Mouse (Mus musculus) inflammation-experienced regulatory T-cells, adult 6 months (primary cell): Measurements from ENCODE around the gene Bcl2l14. TPM values are rescaled to one million over a fixed set of nuclear protein-coding genes. Genes with fewer than 3 reads are reported as not detected.

Source experiments
- ATAC-seq: one replicate; pipeline ENCODE4 v1.8.0; 2017
- polyA plus RNA-seq, 3 experiments: library from polyadenylated mRNA; unstranded; fragments of 100-300 nt; shearing (Covaris generic); gene quantifications; one replicate each; pipeline ENCODE4 v1.2.1; 2017

Gene Bcl2l14
- polyA plus RNA-seq, result 1 to 10 TPM in 2 of 3 experiments, under 1 TPM in 1; 0.79 to 2.6 (median 1.1) TPM

DNA sequence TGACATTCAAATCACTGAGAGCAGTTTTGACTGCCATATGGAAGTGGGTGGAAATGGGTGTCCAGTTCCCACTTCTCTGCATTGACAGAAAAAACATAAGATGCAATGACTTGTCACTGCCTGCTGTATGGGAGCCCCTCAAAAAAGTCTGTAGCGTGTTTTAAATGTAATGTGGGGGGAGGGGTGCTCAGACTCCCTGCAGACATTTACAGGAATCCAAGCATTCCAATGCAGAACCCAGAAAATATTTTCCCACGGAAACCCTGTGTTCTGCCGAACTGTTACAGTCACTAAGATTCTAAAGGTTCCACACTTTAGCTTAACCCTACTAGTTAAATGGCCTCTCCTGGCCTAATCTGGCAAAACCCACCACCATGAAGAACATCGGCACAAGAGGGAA, at the start of gene Bcl2l14:
Gene Bcl2l14 (plus strand): TSS at position 301 of the 400 bp plus-strand sequence.
- ATAC-seq, result no peak

DNA sequence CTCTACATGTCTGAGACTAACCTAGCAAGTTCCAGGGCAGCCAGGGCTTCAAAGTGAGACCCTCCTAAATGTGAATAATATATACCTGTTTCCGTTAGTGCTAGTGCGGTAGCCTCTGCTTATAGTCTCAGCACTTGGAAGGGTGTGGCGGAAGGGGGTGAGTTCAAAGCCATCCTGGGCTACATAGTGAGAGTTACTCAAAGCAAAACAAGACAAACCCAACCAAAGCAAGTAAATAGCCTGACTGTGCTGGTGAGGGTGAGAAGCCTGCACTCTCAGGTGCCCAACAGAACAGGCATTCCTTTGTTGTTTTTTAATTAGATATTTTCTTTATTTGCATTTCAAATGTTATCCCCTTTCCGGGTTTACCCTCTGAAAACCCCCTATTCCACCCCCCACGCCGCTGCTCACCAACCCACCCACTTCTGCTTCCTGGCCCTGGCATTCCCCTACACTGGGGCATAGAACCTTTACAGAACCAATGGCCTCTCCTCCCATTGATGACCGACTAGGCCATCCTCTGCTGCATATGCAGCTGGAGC, 47.5 kb upstream of the Bcl2l14 start:
- peak; percentile 61 for ATAC-seq

DNA sequence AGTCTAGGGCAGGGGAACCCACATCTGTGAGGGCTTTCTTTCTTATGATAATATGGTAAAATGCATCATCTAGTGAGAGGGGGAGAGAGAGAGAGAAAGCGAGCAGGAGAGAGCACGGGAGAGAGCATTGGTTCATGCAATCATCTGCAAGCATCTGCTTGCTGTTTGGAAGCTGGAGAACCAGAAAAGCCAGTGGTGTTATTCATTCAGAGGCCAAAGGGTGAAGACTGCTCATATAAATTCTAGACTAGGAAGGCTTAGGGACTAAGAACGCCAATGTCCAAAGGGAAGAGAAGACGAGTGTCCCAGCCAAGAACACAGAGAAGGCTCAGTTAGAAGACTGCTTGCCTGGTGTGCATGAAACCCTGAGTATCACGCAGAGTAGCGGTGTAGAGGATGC, 43.2 kb upstream of the Bcl2l14 start:
- no peak for ATAC-seq

DNA sequence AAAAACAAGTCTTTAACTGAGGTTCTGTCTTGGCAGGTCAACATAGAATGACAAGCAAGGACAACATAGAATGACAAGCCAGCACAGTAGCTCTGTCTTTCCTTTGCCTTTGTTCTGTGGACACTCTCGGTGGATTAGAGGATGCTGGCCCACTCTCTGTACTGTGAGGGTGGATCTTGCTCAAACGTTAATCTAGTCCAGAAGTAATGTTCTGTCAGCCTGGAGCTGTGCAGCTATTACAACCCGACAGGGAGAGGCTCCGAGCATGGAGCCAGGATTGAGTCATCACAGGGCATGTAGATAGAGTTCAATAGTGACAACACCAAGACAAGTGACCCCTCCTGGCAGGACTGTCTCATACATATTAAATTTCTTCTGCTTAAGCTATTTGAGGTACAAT, 42.4 kb upstream of the Bcl2l14 start:
- no peak for ATAC-seq

DNA sequence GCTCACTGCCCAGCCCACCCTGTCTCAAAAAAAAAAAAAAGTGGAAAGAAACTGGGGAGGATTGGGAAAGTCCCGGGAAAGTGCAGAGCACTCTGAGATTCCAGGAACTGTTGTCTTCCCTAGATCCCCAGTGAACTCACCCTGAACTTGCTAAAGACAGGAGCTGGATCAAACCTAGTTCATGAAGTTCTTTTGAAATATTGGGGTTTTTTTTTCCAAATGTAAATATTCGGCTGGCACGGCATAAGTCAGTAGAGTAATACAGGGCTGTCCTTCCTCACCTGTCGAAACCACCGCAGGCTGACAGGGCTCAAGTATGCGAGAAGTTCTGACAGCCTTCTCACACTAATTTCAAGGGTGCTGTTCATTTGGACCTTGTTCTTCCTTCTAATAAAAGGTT, 38.5 kb upstream of the Bcl2l14 start:
- no peak for ATAC-seq

DNA sequence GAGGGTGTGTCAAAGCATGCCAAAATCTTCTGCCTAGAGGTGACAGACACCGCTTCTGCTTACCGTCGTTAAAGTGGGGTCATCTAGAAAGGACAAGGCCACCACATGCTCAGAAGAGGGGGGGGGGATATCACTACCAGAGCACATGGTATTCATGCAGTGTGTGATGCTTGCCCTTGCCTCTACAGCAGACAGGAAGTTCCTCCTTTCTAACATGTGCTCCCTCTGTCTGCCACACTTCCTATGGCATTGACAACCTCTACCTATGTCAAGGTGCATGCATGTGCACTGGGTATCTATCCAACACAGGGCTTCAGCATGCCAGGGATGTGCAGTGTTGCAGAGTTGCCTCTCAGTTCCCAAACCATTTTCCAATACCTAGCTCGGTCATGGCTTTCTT, 36.0 kb upstream of the Bcl2l14 start:
- ATAC-seq, result peak; percentile 51

DNA sequence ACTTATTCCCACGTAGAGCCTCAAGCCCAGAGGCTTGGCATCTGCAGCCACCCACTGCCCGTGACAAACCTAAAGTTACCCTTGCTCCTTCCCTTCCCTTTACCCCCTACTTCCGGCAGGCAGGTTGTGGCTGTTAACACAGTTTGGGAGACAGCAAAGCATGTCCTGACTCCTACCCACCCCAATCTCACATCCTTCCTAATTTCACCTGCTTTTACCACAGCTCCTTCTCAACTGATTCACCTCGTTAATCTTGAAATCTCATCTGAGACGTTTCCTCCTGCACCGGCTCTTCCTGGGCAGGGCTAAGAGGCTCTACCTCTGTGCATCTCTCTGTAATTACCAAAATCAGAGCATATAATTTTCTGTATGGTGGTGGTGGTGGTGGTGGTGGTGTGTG, 31.5 kb upstream of the Bcl2l14 start:
- ATAC-seq, result peak; percentile 78

DNA sequence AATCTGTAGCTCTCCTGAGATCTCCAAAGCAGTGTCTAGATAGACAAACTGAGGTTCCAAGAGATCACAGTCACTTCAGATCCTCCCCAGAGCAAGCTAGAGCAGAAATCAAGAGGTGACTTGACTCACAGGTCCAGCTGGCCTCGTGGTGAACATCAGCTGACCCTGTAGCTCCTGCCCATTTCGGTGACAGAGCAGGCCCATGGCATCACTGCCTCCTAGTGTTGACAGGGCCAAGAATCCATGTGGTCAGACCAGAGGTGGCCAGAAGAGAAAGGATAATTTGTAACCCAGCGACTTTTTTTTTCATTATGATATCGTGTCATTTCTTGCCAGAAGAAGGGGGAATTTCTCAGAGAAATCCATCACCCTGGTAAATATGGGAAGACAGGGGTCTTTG, 30.2 kb upstream of the Bcl2l14 start:
- ATAC-seq, result no peak

DNA sequence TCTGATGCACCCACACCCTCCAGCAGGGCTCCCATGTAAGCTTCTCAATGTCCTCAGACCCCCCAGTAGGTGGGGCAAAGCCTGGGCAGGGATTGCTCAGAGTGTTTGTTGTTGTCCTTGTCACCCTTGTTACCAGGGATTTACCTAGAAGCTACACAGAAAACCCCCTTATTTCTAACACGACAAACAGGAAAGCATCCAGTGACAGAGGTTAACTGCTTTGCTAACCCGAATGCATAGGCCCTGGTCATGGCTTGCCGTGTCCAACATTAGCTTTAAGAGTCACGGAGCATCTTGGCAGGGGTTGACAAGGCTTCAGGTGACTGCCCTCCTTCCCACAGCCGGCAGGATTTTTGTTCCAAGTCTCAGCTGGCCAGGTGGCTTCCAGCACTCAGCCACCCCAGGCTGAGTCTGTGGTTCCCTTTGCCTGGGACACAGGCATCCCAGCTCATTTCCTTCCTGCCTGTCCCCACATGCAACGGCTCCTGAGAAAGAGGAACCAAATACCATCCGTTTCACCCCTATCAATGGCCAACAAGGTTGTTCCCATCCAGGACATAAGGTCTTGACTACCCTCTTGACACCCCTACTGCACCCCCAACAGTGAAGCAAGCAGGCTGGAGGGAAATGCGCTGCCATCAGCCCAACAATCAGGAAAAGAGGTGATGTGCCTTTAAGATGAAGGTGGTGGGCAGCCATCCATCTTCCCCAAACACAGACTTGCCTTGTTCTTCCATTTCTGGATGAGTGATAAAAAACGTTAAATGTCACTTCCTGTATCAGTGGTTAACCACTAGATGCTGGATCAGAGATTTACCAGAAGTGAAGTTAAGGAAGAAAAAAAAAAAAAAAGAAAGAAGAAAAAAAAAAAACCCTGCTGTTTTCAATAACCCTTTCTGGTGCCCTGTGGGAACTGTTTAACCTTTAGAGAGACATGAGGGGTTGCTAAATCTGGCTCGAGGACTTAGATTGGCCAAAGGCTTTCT, 29.5 kb upstream of the Bcl2l14 start:
- peak; percentile 54 for ATAC-seq

DNA sequence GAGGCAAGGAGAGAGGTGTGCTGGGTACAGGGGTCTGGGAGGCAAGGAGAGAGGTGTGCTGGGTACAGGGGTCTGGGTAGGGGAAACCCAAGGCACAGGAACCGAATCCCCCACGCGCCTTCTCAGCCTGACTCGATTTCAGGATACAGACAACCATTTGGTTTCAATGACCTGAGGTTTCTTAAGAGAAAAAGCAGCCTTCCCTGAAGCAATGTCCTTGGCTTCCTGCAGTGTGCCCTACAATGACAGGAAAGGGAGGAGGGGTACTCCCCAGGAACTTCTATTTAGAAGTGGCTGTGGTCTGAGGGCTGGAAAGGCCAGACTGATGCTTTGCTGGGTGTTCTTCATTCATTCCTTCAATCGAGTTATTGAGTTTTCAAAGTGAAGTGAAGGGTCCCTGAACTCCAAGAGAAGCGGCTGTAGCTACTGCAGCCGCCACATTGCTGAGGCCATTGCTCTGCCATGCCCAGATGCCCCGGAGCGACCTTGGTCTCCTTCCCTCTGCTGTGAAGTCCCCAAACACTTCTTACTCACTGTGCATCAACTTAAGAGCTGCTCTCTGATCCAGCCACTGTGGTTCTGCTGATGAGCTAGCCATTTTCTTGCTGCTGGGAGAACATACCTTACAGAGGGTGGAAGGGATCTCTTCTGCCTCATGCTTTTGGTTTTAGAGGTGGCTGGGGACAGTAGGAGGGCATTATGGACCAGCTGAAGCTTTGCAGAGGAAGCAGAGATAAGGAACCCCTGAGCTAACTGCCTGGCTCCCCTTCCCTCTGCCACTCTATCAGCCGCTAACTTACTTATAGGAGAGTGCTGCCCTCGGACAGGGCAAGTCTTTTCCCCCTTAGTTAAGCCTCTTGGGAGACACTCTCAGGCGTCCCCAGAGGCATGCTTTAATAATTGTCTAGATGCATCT, 28.5 kb upstream of the Bcl2l14 start:
- ATAC-seq, result peak; percentile 7

DNA sequence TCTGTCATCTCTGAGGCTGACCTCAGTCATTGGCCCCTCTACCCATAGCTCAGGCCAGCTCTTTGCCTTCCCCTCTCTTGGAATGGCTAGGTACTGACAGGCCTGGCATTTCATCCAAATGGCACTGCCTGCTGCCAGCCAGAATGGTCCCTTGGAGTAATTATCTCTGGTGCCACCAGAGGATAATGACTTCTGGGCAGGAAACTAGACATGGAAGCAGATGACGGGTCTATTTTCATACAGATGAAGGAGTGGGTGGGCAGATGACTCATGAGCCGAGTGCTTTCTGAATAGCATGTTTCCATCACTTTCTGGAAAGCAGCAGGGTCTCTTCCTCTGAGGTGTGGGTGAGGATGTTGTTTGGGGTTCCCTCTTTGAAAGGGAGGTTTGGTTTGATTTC, 23.2 kb upstream of the Bcl2l14 start:
- peak; percentile 88 for ATAC-seq

DNA sequence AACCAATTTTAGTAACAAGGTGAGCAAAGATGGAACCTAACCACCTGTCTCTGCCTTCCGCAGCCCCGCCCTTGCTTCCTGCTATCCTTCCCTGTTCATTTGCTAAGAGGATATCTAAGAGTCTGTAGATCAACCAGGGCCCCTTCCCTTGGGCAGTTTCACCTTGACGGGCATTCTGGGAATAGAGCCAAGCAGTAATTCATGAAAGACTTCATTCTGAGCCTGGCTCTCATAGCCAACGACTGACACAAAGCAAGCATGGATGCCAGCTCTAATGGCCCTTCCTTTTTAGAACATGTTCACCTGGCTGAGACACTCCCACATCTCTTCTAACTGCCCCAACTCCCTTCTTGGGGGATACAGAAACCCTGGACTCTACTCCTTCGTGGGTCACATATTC, 18.9 kb upstream of the Bcl2l14 start:
- no peak for ATAC-seq

DNA sequence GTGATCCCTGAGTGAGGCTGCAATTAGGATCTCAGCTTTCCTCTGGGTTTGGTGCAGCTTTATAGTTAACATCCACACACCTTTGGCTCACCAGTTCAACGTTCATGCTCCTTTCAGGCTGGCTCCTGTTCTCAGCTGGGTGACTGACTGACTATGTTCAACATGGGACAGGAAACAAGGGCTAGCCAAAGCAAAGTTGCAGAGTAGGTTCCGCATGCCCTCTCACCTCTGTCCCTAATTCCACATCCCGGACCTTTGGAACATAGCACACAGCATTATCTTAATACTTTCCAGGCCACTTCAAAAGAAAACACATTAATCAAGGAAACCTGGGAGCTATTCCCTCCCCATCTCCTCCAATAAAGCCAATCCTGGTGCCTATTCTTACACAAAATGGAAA, 18.3 kb upstream of the Bcl2l14 start:
- no peak for ATAC-seq

DNA sequence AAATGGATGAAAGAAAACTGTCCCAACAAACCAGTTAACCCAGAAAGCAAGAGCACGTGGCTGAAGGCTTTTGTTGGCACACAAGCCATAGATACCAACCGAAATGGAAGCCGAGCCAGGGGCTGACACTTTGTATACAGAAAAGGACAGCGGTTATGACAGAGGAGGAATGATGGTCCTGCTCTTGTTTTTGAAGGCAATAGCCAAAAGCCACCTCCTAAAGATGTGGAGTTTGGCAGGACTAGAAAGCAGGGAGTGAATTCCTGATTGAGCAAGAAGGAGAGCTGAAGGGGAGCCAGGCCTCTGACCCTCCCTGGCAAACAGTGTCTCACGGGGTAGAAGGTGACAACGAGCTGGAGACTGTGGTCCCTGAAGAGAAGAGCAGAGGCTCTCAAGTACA, 14.7 kb upstream of the Bcl2l14 start:
- no peak for ATAC-seq

DNA sequence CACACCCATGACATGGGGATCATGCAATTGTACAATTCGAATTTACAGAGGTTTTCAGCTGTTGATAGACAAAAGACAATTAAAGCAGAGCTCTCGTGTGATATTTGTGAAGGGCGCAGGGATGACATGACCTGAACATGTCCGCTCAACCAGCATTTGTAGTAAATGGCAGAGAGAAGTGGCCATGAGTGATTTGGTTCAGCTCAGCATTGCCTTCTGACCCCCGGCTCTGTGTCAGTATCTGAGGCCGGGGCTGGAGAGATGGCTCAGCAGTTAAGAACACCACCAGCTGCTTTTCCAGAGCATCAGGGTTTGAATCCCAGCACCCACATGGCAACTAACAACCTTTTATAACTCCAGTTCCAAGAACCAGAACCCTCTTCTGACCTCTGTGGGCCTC, 10.2 kb upstream of the Bcl2l14 start:
- ATAC-seq, result no peak

DNA sequence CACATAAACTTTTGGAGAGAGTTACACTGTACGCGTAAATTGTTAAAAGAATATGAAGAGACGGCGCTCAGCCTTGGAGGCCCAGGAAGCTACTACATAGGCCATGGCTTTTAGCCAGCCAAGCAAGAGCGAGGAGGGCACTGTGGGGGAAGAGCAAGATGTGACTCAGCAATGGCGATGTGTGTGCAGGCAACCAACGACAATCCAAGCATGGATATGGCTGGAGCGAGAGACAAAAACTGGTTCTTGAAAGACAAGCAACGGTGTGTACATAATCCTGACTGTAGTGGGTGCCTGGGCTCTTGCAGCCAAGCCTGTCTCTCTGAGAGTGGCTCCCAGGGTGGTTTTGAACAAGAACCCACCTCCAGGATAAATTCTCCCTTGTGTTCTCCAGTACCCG, 8.7 kb upstream of the Bcl2l14 start:
- no peak for ATAC-seq

DNA sequence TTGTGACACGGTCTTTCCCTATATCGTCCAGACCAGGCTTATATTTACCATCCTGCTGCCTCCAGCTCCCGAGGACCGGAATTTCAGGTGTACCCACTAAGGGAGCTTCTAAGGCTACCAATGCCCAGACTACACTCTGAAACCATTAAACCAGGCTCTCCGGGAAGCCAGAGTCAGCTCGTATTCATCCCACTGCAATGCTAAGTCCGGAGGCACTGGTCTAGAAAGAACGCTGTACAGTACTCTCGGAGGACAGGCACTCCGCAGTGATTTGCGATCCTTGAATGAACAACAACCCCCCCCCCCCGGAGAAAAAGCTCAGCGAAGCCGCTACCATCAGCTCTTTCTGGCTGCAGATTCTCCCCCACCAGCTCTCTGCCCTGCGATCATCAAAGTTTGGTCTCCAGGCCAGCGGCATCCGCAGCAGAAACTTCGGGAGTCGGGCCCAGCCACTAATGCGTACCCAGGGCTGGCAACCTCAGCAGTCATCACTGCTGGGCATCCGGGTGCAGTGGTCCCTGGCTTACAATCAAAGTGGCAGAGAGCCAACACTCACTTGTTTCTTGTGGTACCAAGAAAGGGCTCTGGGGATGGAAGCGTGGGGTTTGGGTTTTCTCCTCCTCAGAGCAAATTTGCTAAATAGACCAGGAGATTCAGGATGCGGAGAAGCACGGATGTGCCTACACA, 7.6 kb upstream of the Bcl2l14 start:
- ATAC-seq, result no peak

DNA sequence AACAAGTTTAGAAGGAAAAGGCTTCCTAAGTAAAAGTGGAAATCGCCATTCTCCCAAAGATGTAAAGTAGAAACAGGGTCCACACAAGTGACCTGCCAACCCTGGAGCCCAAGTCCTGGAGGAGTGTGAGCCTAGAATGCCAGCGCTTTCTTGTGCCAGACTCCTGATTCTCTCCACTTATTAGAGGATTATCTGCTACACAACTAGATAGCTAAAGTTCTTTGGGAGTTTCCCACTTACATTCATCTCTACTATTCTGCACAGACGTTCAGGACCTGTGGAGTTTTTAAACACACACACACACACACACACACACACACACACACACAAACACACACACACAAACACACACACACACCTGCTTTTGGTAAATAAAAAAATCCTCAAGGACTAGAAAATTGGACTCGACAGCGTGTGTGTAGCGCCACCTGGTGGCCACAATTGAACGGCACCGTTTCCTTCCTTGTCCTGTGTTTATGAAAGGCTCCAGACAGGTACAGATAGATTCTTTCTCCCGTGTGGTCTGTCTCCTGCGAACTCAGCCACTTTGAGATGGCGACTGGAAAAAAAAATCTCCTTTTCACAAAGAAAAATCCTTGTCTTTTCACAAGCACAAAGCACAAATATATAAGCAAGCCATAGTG, 6.7 kb upstream of the Bcl2l14 start:
- ATAC-seq, result peak; percentile 70

DNA sequence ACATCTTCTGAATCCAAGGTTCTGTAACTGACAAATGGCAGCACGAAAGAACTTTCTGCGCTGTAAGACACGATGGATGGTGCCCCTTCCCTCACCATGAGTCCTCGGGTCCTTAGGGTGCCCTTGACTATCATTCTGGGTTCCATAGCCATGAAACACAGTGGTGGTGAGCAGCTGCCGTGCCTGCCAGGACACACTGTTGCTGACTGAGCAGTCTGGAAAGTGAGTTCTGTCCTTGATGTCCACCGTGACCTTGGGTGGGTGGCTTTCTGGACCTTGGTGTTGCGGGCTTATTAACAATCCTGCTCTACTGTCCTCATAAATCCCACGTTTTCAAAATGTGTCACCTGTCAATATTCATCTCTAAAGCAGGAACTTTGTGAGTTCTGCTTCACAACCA, 6.2 kb upstream of the Bcl2l14 start:
- ATAC-seq, result no peak

DNA sequence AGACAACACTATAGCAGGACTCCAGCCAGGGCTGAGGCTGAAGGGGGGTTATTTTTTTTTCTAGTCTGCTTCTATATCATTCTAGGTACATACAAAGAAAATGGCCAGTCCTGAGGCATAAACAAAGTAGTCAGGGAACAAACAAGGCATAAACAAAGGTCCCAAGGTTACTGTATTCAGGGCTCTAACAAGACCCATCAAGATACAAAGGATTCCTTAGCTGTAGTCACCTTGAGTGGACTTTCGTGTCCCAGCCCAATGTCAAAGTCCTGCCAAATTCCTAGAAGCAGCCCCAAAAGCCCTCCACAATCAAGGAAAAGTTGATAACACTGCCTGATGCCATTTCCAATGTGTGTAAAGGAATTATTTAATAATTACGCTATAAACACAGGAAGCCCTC, 5.3 kb upstream of the Bcl2l14 start:
- no peak for ATAC-seq

DNA sequence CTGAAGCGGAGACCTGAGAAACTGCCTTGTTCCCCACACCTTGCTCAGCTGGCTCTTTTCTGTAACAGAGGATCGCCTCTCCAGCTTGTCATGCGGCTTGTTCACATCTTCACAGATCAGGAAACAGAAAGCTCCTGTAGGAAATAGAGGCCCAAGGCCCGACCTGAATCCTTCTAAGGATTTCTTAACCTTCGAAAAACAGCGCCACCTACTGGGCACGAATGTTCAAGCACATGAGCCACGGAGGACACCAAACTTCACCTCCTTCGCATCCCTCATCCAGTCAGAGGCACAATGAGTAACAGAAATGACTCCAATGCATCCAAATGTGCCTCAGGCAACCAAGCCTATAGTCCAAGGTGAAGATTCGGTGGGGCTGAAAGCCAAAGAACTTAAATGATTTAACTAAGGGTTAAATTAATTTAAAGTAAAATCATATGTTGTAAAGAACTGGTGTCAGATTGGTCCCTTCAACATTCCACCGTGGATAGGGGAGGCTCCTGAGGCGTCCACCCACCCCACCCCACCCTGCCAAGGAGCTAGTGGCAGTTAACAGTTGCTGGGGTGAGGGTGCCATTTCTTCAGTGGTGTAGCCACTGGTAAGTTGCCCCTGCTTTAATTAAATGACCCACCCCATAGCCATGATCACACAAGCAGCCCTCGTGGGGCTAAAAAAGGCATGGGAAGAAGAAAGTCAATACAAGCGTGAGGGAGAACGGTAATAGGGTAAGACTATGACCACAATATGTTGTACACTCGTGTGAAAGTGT, 7.0 kb downstream of the Bcl2l14 start:
- ATAC-seq, result peak; percentile 61
